Mouse (Mus musculus) neutrophil, adult 59 days (primary cell): ENCODE measurements around the gene Tmtc1. TPM values are rescaled to one million over a fixed set of nuclear protein-coding genes. Genes with fewer than 3 reads are reported as not detected.

ENCODE experiments used
- total RNA-seq, 2 experiments: library from RNA; stranded (reverse); gene quantifications; 1 replicate in 1 of 2; 2 replicates in 1 of 2; pipeline ENCODE4 v1.2.4; 2023

The Tmtc1 gene
- total RNA-seq, result under 1 TPM in 1 of 2 experiments, not detected in 1; 0.15 TPM

DNA sequence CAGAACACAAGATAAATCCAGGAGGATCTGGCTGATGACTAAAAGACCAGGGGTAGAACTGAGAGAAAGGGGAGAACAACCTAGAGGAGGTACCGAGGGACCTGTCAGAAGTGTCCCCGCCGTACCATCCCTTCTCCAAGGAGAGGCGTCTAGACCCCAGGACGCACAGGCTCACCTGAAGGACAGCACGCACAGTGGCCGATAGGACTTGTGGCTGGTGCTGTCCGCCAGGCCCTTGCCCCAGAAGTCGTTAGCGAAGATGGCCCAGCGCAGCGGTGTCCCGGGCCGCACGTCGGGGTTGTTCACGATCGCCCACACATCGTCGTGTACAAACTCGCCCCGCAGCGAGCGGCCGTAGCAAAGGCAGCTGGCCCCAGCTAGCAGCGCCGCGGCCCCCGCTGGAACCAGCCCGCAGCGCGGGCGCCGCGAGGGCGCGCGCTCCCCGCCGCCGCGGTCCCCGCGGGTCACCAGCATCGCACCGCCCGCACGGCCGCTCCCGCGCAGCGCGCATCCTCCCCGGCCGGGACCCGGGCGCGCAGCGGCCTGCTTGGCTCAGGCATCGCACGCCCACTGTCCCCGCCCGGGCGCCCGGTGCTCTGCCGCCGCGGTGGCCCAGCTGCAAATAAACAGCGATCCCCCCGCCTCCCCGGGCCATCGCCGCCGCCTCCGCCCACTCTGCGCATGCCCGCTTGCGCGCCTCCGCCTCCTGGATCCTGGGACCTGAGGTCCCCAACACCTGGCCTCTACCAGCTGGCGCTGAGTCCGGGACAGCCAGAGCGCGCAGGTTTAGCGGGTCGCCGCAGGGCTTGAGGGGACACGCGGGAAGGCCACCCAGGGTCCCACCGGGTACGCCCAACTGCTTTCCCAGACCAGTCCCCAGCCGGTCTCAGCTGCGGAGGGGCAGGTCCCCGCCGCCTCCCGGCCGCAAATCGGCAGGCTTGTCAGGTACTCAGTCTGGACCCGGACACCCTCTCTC, at the start of gene Tmtc1:
Gene Tmtc1 (minus strand): TSS at position 664 of the 976 bp plus-strand sequence.

DNA sequence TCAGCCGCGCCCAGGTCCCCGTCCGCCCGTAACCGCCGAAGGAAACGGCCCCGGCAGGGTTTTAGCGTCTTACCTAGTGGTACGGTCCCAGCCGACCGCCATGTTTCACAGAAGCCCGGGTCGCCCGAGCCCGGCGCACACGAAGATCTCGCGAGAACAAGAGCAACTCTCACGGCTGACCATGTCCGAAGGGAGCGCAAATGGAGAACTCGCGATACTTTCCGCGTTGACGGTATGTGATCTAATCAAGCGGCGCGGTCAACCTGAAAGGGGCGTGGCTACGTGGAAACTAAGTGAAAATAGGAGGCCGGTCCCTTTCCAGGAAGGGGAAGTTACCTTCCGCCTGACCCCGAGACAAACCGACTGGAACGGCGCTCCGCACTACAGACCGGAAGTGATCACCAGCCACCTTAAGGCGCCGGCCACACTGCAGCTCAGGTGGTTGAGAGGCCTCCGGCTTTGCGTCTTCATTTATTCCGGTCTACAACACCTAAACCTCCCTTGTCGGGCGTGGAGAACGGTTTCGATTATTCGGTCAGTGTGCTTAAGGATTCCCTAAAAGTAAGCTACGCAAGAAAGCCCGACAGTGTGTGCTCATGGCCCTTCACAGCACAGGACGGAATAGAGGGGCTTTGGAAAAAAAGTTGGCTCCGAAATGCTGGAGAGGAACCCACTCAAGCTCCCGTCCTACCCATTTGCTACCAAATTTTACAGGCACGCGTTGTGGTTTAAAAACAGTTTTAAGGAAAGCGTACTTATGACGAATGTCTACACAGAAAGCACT, 232.1 kb downstream of the Tmtc1 start, which contains the start of gene Ergic2:
Gene Ergic2 (minus strand): TSS at position 478 of the 784 bp plus-strand sequence.

Other genes starting within 250 kb of the Tmtc1 start
- 10 to 100 TPM; 54.3 to 69.8 TPM for gene Ergic2, start 232.0 kb downstream of the Tmtc1 start, total RNA-seq